Mouse (Mus musculus) activated CD4-positive, CD25-positive, alpha-beta regulatory T cell (primary cell): ENCODE measurements around the gene Taf1b. TPM values are rescaled to one million over a fixed set of nuclear protein-coding genes. Genes with fewer than 3 reads are reported as not detected.

Source experiments
- polyA plus RNA-seq, 2 experiments: library from polyadenylated mRNA; unstranded; fragments of 100-300 nt; shearing (Covaris generic); gene quantifications; one replicate each; pipeline ENCODE4 v1.2.1; 2017

Taf1b gene
- polyA plus RNA-seq = 10 to 100 TPM; 62.7 to 69.5 TPM

GRCm38 (mm10) chr12:24498150-24498840 lies at the start of gene Taf1b:
Taf1b (plus strand) TSS chr12:24498359.

DNA sequence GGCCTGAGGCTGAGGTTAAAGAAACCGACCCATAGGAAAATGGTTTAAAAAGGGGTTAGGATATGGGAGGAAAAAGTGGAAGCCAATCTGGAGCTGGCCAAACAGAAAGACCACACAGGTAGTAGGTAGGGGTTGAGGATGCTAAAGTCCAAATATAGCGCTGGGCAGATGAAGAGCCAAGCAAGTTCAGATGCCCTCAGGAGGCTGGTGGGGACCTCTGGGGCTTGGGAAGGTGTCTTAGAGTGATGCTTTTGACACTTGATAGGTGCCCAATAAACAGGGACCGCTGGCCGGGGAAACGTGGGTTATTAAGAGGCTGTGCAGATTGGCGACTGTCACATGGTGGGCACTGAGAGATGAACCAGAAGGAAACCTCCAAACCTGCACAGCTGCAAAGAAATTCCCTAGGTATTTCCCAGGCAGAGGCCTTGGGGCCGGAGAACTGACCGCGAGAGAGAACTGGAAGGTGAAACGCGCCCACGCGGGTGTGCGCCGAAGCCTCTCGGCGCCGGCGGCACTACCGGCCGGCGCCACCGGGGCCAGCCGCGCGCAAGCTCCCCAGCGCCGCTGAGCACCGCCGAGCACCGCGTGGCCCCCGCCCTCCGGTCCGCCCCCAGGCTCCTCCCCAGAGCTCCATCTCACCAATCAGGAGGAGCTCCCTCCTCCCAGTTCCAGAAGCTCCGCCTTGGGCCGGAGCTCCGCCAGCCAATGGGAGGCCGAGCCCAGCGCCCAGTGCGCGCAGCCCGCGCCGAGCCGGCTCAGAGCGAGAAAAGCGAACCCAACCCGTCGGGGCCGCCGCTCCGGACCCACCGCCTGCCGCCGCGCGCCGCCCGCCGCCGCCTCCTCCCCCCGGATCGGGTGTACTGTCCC lies 73.6 kb downstream of the Taf1b start, which contains the start of gene Grhl1:
TSS of gene Grhl1 (plus strand) at position 761 of the 870 bp plus-strand sequence.

Other genes with a start within 250 kb of the Taf1b start
- gene Grhl1, start 73.9 kb downstream of the Taf1b start, polyA plus RNA-seq = 1 to 10 TPM; 5.0 to 7.9 TPM
- 10 to 100 TPM; 11.5 to 12.7 TPM for gene Klf11, start 152.9 kb downstream of the Taf1b start, polyA plus RNA-seq
- gene Cys1, start 183.5 kb downstream of the Taf1b start, polyA plus RNA-seq = under 1 TPM in 1 of 2 experiments, not detected in 1; 0.49 TPM
- 10 to 100 TPM; 57.5 to 83.0 TPM for gene Rrm2, start 209.9 kb downstream of the Taf1b start, polyA plus RNA-seq